Mouse (Mus musculus): ENCODE measurements around the gene Shroom3. TPM values are rescaled to one million over a fixed set of nuclear protein-coding genes. Genes with fewer than 3 reads are reported as not detected.

Gene Shroom3
- total RNA-seq (2021), result 1 to 10 TPM; 1.7 to 2.7 TPM

- DNase-seq (ENCODE audit: extremely low spot score in 1 of 2, low spot score in 1 of 2), result no peak
Observed at GRCm38 (mm10) chr5:92683351-92683807, at the start of gene Shroom3. Gene Shroom3 (plus strand): TSS chr5:92683435.

GRCm38 (mm10) chr5:92633526-92633925 lies 49.7 kb upstream of the Shroom3 start:
- DNase-seq (ENCODE audit: extremely low spot score in 1 of 2, low spot score in 1 of 2), result no peak

- no peak for DNase-seq (ENCODE audit: extremely low spot score in 1 of 2, low spot score in 1 of 2)
Observed at GRCm38 (mm10) chr5:92634916-92635315, 48.3 kb upstream of the Shroom3 start.

GRCm38 (mm10) chr5:92635891-92636290 lies 47.3 kb upstream of the Shroom3 start:
- no peak for DNase-seq (ENCODE audit: extremely low spot score in 1 of 2, low spot score in 1 of 2)

GRCm38 (mm10) chr5:92640861-92641260 lies 42.4 kb upstream of the Shroom3 start:
- no peak for DNase-seq (ENCODE audit: extremely low spot score in 1 of 2, low spot score in 1 of 2)

GRCm38 (mm10) chr5:92656256-92656655 lies 27.0 kb upstream of the Shroom3 start:
- peak; percentile 61 to 82 for DNase-seq (ENCODE audit: extremely low spot score in 1 of 2, low spot score in 1 of 2)

- no peak for DNase-seq (ENCODE audit: extremely low spot score in 1 of 2, low spot score in 1 of 2)
Observed at GRCm38 (mm10) chr5:92664321-92664720, 18.9 kb upstream of the Shroom3 start.

- DNase-seq (ENCODE audit: extremely low spot score in 1 of 2, low spot score in 1 of 2), result no peak
Observed at GRCm38 (mm10) chr5:92666860-92667259, 16.4 kb upstream of the Shroom3 start.

GRCm38 (mm10) chr5:92674859-92675573 lies 8.2 kb upstream of the Shroom3 start, which contains the start of gene Ccdc158:
Gene Ccdc158 (minus strand): TSS chr5:92675271.
- DNase-seq (ENCODE audit: extremely low spot score in 1 of 2, low spot score in 1 of 2), result peak; percentile 28 to 45

- no peak for DNase-seq (ENCODE audit: extremely low spot score in 1 of 2, low spot score in 1 of 2)
Observed at GRCm38 (mm10) chr5:92675574-92675920, 7.7 kb upstream of the Shroom3 start.

GRCm38 (mm10) chr5:92679441-92679840 lies 3.8 kb upstream of the Shroom3 start:
- no peak for DNase-seq (ENCODE audit: extremely low spot score in 1 of 2, low spot score in 1 of 2)

GRCm38 (mm10) chr5:92681861-92682260 lies 1.4 kb upstream of the Shroom3 start:
- DNase-seq (ENCODE audit: extremely low spot score in 1 of 2, low spot score in 1 of 2), result no peak

- peak; percentile 14 to 18 for DNase-seq (ENCODE audit: extremely low spot score in 1 of 2, low spot score in 1 of 2)
Observed at GRCm38 (mm10) chr5:92682621-92683348, 450 bp upstream of the Shroom3 start.

GRCm38 (mm10) chr5:92683871-92684475 lies 738 bp downstream of the Shroom3 start:
- no peak for DNase-seq (ENCODE audit: extremely low spot score in 1 of 2, low spot score in 1 of 2)

GRCm38 (mm10) chr5:92684715-92685460 lies 1.7 kb downstream of the Shroom3 start:
- no peak for DNase-seq (ENCODE audit: extremely low spot score in 1 of 2, low spot score in 1 of 2)

- DNase-seq (ENCODE audit: extremely low spot score in 1 of 2, low spot score in 1 of 2), result no peak
Observed at GRCm38 (mm10) chr5:92688124-92688523, 4.9 kb downstream of the Shroom3 start.

- no peak for DNase-seq (ENCODE audit: extremely low spot score in 1 of 2, low spot score in 1 of 2)
Observed at GRCm38 (mm10) chr5:92688569-92688968, 5.3 kb downstream of the Shroom3 start.

GRCm38 (mm10) chr5:92692206-92693007 lies 9.2 kb downstream of the Shroom3 start:
- DNase-seq (ENCODE audit: extremely low spot score in 1 of 2, low spot score in 1 of 2), result no peak

- DNase-seq (ENCODE audit: extremely low spot score in 1 of 2, low spot score in 1 of 2), result no peak
Observed at GRCm38 (mm10) chr5:92693744-92694143, 10.5 kb downstream of the Shroom3 start.

Measured in layer of hippocampus, postnatal 25 days (tissue).